Mouse (Mus musculus): ENCODE measurements around the gene Emcn.

The Emcn gene

DNA sequence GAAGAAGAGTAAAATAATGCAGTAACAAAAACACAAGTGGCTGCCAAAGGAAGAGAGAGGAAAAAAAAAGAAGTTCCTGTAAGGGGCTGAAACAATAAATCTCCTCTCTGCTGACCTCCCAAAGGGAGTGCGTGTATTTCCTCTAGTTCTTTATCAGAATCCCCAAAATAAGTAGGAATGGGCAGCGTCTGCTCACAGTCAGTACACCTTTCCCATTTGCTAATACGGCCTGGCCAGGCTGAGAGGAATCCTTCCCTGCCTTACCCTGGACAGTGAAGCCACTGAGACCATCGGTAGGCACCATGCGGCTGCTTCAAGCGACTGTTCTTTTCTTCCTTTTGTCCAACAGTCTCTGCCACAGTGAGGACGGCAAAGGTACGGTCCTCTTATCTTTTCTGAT is at the start of gene Emcn:
Gene Emcn, plus strand, starts transcription at position 130 of the 400 bp plus-strand sequence.
- DNase-seq (ENCODE audit: low spot score), result no peak

DNA sequence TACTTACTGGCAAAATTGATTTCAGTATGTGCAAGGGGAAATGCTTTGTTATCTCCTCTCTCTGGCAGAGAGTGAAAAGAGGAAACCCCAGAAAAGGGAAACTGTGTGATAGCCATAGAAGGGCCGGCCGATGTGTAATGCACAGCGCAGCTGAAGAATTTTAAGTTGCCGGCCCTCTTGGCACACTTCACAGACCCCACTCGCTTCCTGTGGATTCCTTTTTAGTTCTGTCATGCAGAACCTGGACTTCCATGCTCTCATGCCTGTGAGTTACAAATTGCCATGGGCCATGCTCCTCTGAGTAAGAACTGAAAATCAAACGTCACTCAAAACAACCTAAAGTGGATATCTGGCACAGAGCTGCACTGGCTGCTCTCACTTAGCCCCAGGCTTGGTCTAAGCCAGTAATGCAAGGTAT is 47.7 kb upstream of the Emcn start:
- no peak for DNase-seq (ENCODE audit: low spot score)

DNA sequence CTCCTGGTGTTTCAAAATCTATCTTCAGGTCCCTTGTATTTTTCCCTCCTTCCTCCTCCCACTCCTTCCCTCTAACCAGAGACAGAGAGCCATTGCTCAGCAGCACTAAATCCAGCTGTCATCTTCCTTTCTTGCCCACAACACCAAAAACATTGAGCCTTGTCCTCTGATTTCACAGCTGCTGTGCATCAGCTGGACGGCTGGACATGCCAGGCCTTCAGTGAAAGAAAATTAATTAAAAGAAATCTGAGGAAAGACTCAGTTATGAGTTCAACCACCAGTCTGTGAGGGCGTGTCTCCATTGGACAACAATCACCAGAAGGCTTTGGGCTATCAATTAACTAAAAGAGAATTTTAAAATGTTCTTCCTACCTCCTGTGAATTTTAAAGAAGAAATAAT is 42.6 kb upstream of the Emcn start:
- DNase-seq (ENCODE audit: low spot score), result no peak

DNA sequence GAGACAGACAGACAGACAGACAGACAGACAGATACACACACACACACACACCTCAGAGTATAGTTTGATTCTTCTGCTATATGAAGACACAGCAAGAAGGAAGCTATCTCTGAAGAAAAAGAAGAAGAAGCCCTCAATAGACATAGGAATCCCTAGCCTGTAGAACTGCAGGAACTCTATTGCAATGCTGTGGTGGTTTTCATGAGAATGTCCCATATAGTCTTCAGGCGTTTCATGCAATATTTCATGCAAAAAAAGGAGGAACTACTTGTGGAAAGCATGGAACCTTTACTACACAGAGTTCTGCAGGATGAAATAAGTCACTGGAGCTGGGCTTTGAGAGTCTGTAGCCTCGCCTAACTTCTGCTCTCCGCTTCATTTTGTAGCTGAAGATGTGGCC is 40.7 kb upstream of the Emcn start:
- no peak for DNase-seq (ENCODE audit: low spot score)

DNA sequence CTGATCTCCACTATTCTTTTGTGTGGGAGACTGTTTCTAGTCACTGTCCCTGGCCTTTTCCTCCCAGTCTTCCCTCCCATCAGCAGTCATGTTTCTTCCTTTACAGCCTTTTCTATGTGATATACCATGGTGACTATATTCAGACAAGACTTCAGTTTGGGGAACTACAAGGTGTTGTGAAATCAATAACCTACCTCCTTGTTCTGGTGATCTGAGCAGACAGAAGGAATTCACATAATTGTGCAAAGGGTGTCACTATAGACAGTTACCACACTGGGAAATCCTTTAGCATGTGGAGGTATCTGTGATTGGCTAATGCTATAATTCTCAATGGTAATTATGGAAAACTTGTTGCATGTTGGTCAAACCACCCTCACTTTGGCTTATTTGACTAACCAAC is 39.7 kb upstream of the Emcn start:
- DNase-seq (ENCODE audit: low spot score), result no peak

DNA sequence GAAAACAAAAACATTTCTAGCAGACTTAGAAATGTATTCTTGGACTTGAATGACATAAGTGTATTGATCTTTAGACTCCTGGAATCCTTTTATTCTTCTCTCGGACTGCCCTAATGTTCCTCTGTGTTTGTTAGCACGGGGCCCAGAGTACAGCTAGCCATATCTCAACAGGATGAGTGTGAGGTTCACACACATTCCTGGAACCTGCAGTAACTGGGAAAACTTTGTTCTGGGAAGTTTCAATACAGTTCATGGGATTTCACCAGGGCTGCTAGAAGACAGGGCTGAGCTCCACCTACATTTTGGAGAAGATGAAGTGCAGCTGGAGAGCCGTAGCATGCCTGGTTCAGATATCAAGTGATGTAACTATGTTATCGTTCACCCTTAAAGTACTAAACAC is 38.1 kb upstream of the Emcn start:
- no peak for DNase-seq (ENCODE audit: low spot score)

DNA sequence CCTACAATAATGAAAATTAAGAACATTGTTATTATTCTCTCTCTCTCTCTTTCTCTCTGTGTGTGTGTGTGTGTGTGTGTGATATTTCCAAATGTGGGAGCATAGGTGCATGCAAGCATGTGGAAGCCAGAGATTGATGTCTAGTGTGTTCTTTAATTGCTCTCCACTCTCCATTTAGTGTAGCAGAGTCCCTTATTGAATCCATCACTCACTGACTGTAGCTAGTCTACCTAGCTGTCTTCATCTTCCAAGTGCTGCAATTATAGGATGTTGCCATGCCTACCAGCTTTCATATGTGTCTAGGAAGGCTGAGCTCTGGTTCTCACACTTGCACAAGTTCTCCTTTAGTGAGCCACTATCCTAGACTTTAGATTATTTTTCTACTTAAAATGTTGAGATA is 30.9 kb upstream of the Emcn start:
- no peak for DNase-seq (ENCODE audit: low spot score)

DNA sequence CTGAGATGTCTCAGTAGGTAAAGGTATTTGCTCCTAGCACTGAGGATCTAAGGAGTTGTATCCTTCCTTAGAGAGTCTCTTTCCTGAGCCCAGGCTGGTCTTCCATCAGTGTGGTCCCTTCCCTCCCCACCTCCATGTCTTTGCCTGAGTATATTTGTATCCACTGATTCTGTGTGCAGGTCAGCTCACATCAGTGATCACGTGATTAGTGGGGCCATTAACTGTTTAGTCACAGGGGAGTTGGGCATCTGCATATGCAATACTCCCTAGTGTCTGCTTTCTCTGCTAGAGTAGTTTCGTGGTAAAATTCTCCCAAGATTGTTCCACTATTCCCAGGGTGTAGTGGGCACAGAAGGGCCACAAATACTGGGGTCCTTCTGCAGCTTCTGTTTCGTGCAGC is 28.3 kb upstream of the Emcn start:
- no peak for DNase-seq (ENCODE audit: low spot score)

DNA sequence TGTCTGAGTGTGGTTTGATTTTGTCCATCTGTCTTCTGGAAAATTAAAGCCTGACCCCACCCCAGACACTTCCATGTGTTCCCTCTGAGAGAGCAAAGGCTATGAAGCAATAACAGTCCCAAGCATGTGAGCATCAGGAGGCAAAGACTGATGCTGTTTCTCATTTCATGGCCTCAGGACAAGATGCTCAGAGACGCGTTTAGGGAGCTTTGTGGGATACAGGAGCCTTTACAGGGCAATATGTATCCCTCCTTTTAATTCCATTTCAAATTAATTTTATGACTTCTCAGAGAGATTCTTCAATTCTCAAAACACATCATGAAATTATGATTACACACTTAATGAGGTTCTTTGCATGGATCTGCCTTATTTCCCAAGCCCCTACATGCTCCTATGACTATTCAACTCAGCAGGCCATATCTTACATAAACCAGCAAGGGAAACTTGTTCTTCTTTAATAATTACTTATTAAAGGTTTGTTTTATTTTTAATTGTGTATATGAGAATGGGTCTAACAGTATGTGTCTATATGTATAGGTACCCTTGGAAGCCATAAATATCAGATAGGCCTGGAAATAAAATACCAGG is 27.0 kb upstream of the Emcn start:
- DNase-seq (ENCODE audit: low spot score), result no peak

DNA sequence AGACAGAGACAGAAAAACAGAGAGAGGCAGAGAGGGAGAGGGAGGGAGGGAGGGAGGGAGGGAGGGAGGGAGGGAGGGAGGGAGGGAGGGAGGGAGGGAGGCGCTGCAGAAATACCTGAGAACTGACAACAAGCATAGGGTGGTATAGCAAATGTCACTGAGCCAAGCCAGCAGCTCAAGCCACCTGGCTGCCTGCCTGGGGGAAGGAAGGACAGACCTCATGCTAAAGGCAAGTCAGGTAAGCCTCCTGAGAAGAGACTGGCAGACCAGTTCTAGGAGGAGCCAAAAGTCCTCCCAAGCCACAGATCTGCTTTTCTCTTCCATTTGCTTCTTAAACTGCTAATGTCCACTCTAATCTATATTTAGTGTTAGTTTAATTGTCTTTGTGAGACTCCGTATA is 22.5 kb upstream of the Emcn start:
- no peak for DNase-seq (ENCODE audit: low spot score)

DNA sequence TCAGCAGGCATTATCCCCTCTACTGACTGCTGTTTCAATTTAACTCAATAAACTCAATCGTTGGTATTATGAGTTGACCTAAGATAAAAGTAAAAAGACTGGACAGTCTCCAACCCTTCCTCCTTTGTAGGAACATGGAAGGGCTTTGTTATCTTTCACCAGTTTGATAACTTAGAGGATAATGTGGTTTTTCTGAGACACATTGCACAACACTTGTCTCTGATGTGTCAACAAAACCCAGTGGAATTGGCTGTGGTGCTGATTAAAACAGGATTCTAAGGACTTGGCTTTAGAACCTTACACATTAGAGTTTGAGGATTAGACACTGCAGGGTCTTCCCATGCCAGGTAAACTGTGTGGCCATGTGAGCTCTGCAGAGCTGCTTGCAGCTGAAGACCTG is 20.9 kb upstream of the Emcn start:
- no peak for DNase-seq (ENCODE audit: low spot score)

DNA sequence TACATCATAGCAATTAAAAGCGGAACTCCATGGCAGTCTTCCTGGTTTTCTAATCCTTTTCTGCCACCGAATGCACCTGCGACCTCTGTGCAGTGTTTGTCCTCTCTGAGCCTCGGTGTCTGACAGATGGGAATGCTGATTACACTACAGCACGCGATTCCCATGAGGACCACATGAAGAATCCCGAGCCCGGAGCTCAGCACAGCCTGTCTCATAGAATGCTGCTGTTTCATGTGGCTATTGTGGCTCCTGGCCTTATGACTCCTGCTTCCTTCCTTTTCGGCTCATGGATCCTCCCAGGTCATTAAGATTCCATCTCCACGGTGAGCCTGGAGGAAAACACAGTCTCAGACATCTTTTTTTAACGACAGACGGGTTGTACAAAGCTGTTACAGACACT is 18.6 kb upstream of the Emcn start:
- peak; percentile 52 for DNase-seq (ENCODE audit: low spot score)

DNA sequence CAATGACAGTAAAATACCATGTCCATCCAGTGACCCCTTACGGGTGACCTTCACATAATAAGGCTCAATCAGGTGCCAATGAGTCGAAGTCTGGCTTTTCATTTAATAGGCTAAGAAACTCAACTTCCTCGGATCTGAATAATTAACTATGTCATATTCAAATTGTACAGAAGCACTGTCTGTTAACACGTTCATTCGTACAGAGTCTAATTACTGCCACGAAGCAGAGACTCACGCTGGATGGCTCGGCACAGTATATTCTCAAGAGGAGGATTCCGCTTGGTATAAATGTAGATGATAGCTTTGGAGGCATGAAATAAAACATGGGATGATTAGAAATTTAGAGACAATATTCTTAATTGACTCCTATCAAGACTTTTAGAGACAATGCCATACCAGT is 11.0 kb upstream of the Emcn start:
- DNase-seq (ENCODE audit: low spot score), result no peak

DNA sequence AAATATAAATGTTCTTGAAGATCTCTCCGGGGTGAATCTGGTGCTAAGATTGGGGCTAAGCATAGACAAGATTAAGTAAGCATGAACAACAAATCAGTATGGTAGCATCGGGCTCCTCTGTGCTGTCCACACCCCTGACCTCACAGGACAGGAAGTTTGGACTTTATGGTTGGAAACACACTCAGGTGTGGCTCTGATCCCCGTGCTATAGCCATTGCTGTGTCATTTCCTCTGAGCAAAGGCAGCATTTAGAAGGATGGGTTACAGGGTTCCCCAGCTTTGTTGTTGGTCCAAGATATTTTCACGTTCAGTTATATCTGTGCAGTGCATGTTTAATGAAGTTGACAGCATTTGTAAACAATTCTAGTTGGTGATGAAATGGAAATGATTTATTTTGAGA is 9.9 kb upstream of the Emcn start:
- no peak for DNase-seq (ENCODE audit: low spot score)

DNA sequence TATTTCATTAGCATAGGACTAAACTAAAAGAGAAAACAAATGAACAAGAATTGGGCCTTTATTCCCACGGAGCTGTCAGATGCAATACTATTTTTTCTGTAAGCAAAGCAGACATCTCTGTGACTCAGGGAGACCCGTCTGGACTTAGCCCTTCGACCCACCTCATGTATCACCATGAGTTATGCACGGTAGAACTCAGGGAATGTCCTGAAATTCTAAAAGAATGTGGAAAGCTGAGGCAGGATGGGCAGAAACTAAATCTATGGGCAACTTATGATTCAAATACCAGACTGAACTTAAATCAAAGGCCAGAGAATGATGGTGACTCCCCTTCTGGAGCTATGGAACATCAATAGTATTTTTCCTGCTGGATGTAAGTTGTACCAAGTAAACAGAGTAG is 8.3 kb upstream of the Emcn start:
- DNase-seq (ENCODE audit: low spot score), result no peak

DNA sequence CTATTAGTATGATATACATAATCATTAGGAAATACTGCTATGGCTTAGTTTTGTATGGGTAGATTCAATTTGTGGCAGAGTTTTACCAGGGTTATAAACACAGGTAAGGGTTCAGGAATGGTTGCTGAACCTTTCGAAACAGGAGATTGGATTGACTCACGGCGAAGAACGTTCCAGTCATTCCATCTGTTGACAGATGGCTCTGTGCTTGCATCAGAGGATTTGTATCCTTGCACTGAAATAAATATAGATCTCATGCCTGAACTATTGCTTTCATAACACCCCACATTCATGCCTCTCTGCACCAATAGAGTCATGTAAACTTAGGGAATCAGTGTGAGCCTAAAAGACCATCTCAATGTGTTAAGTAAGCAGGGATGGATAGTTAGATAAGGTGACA is 4.9 kb upstream of the Emcn start:
- no peak for DNase-seq (ENCODE audit: low spot score)

DNA sequence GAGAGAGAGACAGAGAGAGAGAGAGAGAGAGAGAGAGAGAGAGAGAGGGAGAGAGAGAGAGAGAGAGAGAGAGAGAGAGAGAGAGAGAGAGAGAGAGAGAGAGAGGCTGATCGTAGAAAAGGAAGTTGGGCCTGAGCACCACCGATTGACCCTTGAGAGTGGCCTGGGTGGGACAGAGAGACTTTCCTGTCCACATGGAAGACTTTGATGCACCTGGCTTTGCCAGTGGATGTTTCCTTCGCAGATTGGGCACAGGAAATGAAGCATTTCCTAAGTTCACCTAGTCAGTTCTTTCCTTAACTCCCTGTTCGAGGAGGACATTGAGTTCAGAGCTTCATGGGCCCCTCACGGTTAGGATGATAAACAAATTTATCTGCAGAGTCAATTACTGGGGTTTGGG is 2.6 kb downstream of the Emcn start:
- no peak for DNase-seq (ENCODE audit: low spot score)

DNA sequence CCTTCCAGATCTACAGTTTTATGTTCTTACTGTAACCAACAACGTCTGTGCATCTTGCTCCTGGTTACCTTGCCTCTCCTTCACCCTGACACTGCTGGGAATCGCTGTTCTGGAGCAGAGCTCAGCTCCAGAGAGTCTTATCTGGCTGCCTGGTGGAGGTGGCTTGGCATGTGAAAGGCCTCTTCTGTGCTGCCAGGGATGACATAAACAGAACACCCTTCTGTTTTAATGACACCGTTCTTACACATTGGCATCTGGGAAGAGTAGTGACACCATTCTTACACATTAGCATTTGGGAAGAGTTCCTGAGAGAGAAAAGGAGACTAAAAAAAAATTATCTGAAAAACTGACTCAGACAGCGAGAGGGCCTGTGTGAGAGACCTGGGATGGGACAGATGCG is 11.0 kb downstream of the Emcn start:
- DNase-seq (ENCODE audit: low spot score), result no peak

DNA sequence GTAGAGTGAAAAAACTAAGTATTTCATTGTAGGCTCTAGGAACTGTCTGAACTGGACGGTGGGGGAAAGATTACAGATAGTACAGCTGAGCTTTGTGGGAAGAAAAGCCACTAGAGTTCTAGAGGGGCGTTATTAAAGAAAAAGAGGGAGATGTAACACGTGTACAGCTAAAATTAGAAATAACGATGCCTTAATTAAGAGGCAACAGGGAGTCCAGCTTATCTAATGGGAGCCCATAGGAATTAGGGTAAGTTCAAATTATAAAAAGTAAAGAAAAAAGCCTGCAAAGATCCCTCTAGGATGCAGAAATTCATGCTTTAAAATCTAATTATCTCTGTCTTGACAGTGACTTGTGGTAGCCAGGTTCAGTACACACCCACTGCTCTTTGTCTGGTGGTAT is 15.8 kb downstream of the Emcn start:
- no peak for DNase-seq (ENCODE audit: low spot score)

DNA sequence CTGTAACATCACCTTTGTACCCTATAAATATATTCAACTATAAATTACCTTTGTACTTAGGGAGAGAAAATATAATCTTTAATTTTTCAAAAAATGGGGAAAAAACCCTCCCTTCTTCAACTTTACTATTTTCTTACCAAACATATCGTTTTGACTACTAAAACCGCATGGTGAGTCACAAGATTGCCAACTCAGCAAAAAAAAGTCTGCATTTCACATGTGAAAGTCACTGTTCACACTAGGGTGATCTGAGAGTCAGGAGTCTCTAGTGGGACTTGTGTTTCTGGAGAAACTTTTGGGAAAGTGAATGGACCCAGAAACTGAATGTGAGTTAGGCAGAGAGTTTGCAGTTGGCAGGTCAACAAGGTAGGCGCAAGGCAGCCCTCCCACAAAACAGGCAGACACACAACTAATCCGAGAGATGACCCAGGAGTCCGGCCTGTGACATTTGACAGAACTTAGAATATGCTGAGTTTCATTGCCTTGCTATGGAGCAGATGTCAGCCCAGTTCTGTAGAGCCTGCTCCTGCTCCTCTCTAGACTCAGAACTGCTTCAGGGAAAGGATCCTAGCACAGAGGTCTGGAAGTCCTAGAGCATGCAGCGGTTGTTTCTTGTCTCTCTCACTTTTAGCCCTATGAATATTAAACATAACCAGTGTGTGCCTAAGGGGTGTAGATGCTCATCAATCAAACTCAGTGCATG is 26.4 kb downstream of the Emcn start:
- no peak for DNase-seq (ENCODE audit: low spot score)

DNA sequence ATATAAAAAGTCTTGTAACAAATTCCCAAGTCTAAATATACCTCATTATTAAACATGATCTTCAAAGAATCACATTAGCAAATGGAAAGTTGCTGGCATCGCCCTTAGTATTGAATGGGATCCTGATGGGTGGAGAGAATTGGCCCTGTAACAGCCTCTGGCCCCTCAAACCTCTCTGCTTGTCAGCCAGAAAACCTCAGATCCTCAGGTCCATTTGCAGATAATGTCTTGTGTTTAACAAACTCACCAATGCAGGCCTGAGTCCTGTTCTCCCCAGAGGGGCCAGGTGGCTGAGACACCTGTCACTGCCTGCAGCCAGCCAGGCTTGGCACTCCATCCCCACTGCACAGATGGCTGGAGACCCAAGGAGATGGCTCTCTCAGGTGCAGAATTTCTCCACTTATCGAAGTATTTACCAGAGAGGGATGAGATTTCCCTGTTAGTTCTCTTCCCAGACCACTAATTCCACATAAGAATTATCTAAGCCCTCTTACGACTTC is 27.0 kb downstream of the Emcn start:
- no peak for DNase-seq (ENCODE audit: low spot score)

DNA sequence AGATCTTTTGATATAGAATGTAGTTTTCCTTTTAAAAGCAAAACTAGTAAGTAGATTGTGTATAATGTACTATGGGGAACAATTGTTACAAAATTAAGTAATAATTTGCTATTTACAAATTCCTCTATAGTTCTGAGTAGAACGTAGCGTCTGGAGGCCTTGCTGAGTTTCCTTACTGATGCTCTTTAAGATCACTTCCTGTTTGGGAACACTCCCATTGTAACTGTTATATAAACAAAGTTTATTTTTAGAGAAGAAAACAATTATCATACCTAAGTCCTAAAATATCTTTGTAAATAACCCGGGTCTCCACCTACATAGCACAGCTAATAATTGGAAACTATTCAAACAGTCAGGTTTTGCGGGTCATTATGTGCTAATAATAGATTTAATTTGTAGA is 32.0 kb downstream of the Emcn start:
- DNase-seq (ENCODE audit: low spot score), result no peak

DNA sequence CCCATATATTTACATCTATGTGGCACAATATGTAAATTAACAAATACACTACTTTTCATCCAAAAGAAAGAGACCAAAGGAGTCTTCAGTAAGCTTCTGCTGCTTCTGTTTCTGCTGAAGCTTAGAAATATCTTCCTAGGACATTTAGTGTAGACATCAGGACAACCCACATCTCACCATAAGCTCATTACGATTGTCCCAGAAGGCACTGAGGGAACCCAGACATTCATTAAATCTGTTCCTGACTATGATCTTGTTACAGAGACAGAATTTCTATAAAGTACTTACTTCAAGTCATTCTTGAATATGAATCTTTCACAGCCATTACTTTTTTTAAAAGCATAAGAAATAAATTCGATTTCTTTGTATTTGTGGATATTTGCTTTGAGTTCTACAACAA is 41.4 kb downstream of the Emcn start:
- no peak for DNase-seq (ENCODE audit: low spot score)

DNA sequence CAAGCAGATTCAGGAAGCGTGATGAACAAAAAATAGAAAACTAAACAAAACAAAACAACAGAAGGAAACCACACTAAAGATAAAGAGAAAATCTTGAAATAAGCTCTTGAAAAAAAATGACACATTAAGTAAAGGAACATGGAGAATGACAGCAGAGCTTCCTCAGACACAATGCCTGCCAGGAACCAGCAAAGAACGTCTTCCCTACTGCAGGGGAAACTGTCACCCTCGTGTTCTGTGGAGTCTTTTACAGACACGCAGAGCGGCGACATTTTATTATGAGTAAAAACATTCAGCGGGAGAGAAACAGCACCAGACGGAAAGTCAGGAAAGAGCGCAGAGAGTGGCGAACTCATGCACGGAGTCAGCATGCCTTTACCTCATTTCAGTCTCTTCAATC is 54.7 kb downstream of the Emcn start:
- DNase-seq (ENCODE audit: low spot score), result no peak
